Mouse (Mus musculus): ENCODE measurements around the gene Leng1.

Leng1 gene

GRCm38 (mm10) chr7:3629543-3630477 lies 35.8 kb downstream of the Leng1 start, which contains the start of the genes Tfpt and Prpf31:
Tfpt (minus strand) TSS chr7:3629929.
Prpf31 (plus strand) TSS chr7:3629985.
- DNase-seq (ENCODE audit: extremely low spot score): peak; percentile 95

- peak; percentile 22 for DNase-seq (ENCODE audit: extremely low spot score)
Measured at GRCm38 (mm10) chr7:3629030-3629429, 36.6 kb downstream of the Leng1 start.

- DNase-seq (ENCODE audit: extremely low spot score): peak; percentile 80
Measured at GRCm38 (mm10) chr7:3617242-3617995, 48.2 kb downstream of the Leng1 start, which contains the start of gene Ndufa3. Ndufa3 (plus strand) TSS chr7:3617373.

GRCm38 (mm10) chr7:3616389-3617241 lies 49.0 kb downstream of the Leng1 start:
- DNase-seq (ENCODE audit: extremely low spot score): no peak

- DNase-seq (ENCODE audit: extremely low spot score): no peak
Measured at GRCm38 (mm10) chr7:3616057-3616388, 49.6 kb downstream of the Leng1 start, which contains the start of gene Oscar. Oscar (minus strand) TSS chr7:3616157.

- no peak for DNase-seq (ENCODE audit: extremely low spot score)
Measured at GRCm38 (mm10) chr7:3614021-3614420, 51.6 kb downstream of the Leng1 start.

GRCm38 (mm10) chr7:3611006-3611405 lies 54.6 kb downstream of the Leng1 start:
- DNase-seq (ENCODE audit: extremely low spot score): no peak

- no peak for DNase-seq (ENCODE audit: extremely low spot score)
Measured at GRCm38 (mm10) chr7:3610437-3610836, 55.2 kb downstream of the Leng1 start.

All from embryo, embryonic 9.5 days (tissue).